Mouse (Mus musculus) ES-Bruce4 (cell line): ENCODE results near the gene Zfp637. TPM values are rescaled to one million over a fixed set of nuclear protein-coding genes. Genes with fewer than 3 reads are reported as not detected.

Experiments
- H3K27ac ChIP-seq: 2 replicates; pipeline ENCODE4 v1.5.1; 2012; ENCODE audit warnings: low read length, inconsistent platforms; ENCODE audit not compliant: insufficient read depth
- H3K27me3 ChIP-seq: 2 replicates; pipeline ENCODE4 v1.6.1; 2012; ENCODE audit warnings: mild to moderate bottlenecking, low read length, inconsistent platforms; ENCODE audit not compliant: control insufficient read depth, poor library complexity, insufficient read depth, severe bottlenecking
- H3K36me3 ChIP-seq: 2 replicates; pipeline ENCODE4 v1.6.1; 2012; ENCODE audit warnings: inconsistent platforms, mild to moderate bottlenecking, low read length, moderate library complexity; ENCODE audit not compliant: control insufficient read depth, poor library complexity, insufficient read depth, severe bottlenecking
- H3K4me1 ChIP-seq: one replicate; pipeline ENCODE4 v1.8.1; 2011; ENCODE audit warnings: low read length; ENCODE audit not compliant: control insufficient read depth, insufficient read depth
- H3K4me3 ChIP-seq: 2 replicates; pipeline ENCODE4 v1.5.1; 2011; ENCODE audit warnings: low read depth, mild to moderate bottlenecking, low read length
- H3K9ac ChIP-seq: 2 replicates; pipeline ENCODE4 v1.6.1; 2012; ENCODE audit warnings: low read depth, mild to moderate bottlenecking, inconsistent platforms; ENCODE audit not compliant: poor library complexity, severe bottlenecking
- H3K9me3 ChIP-seq: replicated peaks from 2 replicates; pipeline ENCODE4 v1.6.1; 2012; ENCODE audit warnings: mild to moderate bottlenecking, low read length, inconsistent platforms; ENCODE audit not compliant: control insufficient read depth, poor library complexity, insufficient read depth, severe bottlenecking
- CTCF ChIP-seq: IDR thresholded peaks from one replicate; pipeline ENCODE4 v1.8.1; 2011; ENCODE audit warnings: low read depth, low read length
- EP300 ChIP-seq: IDR thresholded peaks from 2 replicates; pipeline ENCODE4 v1.6.1; 2011; ENCODE audit warnings: low read depth, low read length; ENCODE audit not compliant: insufficient read depth
- POLR2A ChIP-seq: IDR thresholded peaks from one replicate; pipeline ENCODE4 v1.8.1; 2011; ENCODE audit warnings: low read length; ENCODE audit not compliant: insufficient read depth
- polyA plus RNA-seq: library from polyadenylated mRNA; stranded (reverse); fragments of >200 nt; gene quantifications from 2 replicates; pipeline ENCODE4 v1.2.4, GENCODE M21; 2011; ENCODE audit warnings: low read depth; ENCODE audit not compliant: missing spikeins, insufficient read depth, insufficient read length

Zfp637 gene
- polyA plus RNA-seq, 1 experiment: 9.5 TPM

DNA sequence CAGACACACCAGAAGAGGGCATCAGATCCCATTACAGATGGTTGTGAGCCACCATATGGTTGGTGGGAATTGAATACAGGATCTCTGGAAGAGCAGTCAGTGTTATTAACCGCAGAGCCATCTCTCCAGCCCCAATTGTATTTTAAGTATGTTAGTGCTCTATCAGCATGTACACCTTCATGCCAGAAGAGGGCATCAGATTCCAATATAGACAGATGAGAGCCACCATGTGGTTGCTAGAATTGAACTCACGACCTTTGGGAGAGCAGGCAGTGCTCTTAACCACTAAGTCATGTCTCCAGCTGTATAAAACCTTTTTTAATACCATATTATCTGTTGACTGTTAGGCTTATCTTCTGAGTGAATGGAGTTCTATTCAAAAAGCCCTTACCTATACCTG lies 10.8 kb downstream of the Zfp637 start:
- no peaks in the 10 kb centered on the region for H3K36me3 ChIP-seq
- H3K27me3 ChIP-seq: no peaks in the 10 kb centered on the region
- H3K4me1 ChIP-seq: no peaks in the 10 kb centered on the region
- TF ChIP-seq EP300 (no peak), POLR2A (no peak), CTCF (no peak)
- no peak overlapping the region for H3K27ac ChIP-seq
- no peak overlapping the region for H3K4me3 ChIP-seq
- H3K9me3 ChIP-seq: no peaks in the 10 kb centered on the region
- H3K9ac ChIP-seq: no peak overlapping the region

DNA sequence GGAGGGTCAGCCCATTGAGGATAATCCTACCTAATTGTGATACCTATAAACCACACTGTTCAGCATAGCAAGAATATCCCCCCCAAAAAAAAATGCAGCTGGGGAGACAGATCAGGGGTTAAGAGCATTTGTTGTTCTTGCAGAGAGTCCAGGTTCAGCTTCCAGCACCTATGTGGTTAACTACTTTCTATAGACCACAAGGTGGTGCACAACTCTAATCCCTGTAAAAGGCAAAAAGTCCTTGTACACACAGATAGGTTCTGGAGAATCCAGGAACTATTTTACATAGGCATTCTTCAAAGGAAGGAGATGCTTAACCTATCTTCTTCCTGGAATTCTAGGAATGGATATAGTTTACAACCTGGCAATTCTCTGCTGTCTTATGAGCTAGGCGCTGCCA lies 17.0 kb downstream of the Zfp637 start:
- H3K27me3 ChIP-seq: no peaks in the 10 kb centered on the region

DNA sequence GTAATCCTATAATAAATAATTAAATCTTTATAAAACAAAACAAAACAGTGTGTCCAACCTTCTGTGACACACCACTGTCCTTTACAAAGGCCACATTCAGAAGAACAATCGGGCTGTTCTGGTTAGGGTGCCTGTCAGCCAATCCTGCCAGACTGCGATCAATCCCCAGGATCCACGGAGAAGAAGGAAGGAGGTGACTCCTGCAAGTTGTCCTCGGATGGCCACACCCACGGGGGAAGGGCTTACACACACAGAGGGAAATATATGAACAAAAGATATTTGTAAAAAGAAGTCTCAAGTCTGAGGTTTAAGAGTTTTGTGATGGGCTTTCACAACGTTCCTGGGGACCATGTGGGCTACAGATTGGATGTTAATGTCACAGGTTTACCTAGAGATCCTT lies 20.9 kb downstream of the Zfp637 start, which contains the start of gene Zfp239:
TSS of gene Zfp239 (plus strand) at position 253 of the 400 bp plus-strand sequence.
- Histone ChIP-seq H3K4me1 (no peaks in the 10 kb centered on the region), H3K27me3 (no peaks in the 10 kb centered on the region), H3K4me3 (peak within 1 kb of the TSS; percentile 72), H3K9ac (peak within 1 kb of the TSS; percentile 78), H3K36me3 (no peaks in the 10 kb centered on the region), H3K9me3 (no peaks in the 10 kb centered on the region), H3K27ac (no peak within 1 kb of the TSS)
- TF ChIP-seq POLR2A: no peak

More for the DNA sequence above, 17.0 kb downstream of the Zfp637 start:
- Histone ChIP-seq H3K9ac (no peak overlapping the region), H3K27ac (no peak overlapping the region), H3K4me3 (no peak overlapping the region), H3K4me1 (no peaks in the 10 kb centered on the region), H3K9me3 (no peaks in the 10 kb centered on the region), H3K36me3 (no peaks in the 10 kb centered on the region)
- TF ChIP-seq CTCF (no peak), EP300 (no peak), POLR2A (no peak)

DNA sequence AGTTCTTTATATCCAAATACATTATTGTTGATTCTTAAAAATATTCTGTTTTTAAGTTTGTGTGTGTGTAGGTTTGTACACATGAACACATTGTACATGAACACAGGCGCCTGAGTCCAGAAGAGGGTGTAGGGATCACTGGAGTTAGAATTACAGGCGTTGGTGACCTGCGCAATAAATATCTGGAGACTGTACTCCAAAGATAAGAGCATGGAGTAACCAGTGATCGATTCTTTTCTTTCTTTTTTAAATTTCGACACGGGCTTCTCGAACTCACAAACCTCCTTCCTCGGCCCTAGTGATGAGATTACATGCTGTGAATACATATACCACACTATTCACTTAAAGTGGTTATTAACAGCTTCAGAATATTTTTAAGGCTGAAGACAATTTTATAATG lies 21.5 kb downstream of the Zfp637 start:
- Histone ChIP-seq H3K36me3 (no peaks in the 10 kb centered on the region), H3K4me3 (no peak overlapping the region), H3K4me1 (no peaks in the 10 kb centered on the region), H3K9ac (no peak overlapping the region), H3K27me3 (no peaks in the 10 kb centered on the region), H3K27ac (no peak overlapping the region), H3K9me3 (no peaks in the 10 kb centered on the region)
- TF ChIP-seq EP300: no peak
- no peak for TF ChIP-seq CTCF
- no peak for TF ChIP-seq POLR2A

DNA sequence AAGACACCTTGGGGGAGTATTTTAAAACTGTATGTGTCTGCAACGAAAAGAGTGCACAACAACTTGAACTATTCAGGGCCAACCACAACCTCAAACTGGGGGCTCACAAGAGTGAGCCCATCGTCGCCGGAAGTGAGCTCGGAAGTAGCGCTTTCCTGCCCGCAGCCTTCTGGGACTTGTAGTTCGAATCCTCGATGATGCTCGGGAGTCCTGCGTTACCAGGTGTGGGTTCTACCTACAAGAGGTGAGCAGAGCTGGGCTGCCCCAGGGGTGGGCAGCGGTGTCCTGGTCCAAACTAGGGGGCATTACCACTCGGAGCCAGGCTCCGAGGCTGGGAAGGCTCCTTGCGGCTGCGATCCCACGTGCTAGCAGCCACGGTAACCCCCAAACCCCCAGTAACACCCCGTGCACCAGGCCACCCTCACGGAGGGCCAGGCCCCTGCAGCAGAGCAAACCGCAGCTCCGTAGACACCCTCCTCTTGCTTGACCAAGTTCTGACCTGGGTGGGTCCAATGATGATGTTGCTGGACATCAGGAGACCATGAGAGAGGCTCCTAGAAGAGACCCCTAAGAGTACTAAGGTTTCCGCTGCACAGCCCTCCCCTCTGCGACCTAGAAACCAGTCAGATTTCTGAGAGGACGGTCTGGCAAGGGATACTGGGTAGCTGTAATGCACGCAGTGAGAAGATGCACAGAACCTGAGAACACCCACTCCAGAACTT lies 22.1 kb downstream of the Zfp637 start:
- no peaks in the 10 kb centered on the region for H3K36me3 ChIP-seq
- peak overlapping the region; percentile 72 for H3K4me3 ChIP-seq
- TF ChIP-seq POLR2A: peak; percentile 63
- no peak for TF ChIP-seq CTCF
- peak overlapping the region; percentile 78 for H3K9ac ChIP-seq
- H3K27me3 ChIP-seq: no peaks in the 10 kb centered on the region
- no peaks in the 10 kb centered on the region for H3K4me1 ChIP-seq
- H3K9me3 ChIP-seq: no peaks in the 10 kb centered on the region
- no peak overlapping the region for H3K27ac ChIP-seq

DNA sequence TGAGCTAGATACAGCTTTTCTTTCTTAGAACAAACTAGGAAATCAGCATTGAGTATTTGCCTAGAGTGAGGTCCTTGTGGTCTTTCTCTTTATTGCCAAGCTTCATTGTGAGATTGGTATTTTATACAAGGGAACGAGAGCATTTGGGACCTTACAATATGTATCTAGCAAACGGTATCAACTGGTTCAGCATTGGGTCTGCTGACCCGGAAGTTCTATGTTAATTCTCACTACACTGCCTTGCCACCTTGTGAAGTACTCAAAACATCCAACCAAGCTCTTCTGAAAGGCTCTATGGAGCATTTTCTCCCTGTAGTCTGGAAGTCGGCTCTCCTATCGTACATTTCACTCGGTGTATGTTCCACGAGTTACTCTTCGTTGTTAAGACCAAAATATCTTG lies 22.8 kb downstream of the Zfp637 start:
- H3K4me3 ChIP-seq: peak overlapping the region; percentile 72
- no peaks in the 10 kb centered on the region for H3K27me3 ChIP-seq
- H3K4me1 ChIP-seq: no peaks in the 10 kb centered on the region
- H3K9me3 ChIP-seq: no peaks in the 10 kb centered on the region
- H3K9ac ChIP-seq: peak overlapping the region; percentile 78
- TF ChIP-seq CTCF (no peak), EP300 (no peak), POLR2A (no peak)
- no peaks in the 10 kb centered on the region for H3K36me3 ChIP-seq
- 0 out of 2 replicates have a peak overlapping the region, but pooled peaks have one; percentile 35 for H3K27ac ChIP-seq
